Mouse (Mus musculus) adrenal gland, adult 2 months (tissue): ENCODE measurements around the gene Tapt1. TPM values are rescaled to one million over a fixed set of nuclear protein-coding genes. Genes with fewer than 3 reads are reported as not detected.

Experiments used
- DNase-seq: peaks from one replicate; pipeline ENCODE4 v3.0.0; 2021
- long read RNA-seq: library from polyadenylated mRNA; stranded (forward); transcript quantifications from one replicate; pipeline ENCODE4 v2.0.0, GENCODE M21; 2021
- polyA plus RNA-seq: library from polyadenylated mRNA; depleted of rRNA; stranded (reverse); fragments of >200 nt; gene quantifications from 2 replicates; pipeline ENCODE4 v1.2.3, GENCODE M21; 2012; rRNA removed
- total RNA-seq, 2 experiments: library from RNA; stranded (reverse); gene quantifications; 2 replicates each; pipeline ENCODE4 v1.2.3; 2021

Gene Tapt1
- total RNA-seq (10 to 100 TPM; 46.3 to 64.1 TPM), polyA plus RNA-seq (16.9 and 22.6 TPM in 2 replicates)
- long read RNA-seq, transcript Tapt1-201 (14 exons, 3,513 nt): major isoform, 38 of 47 reads
- long read RNA-seq, partial matches to known transcripts: 2 of 47 reads
- long read RNA-seq, other reads (novel, unspliced or antisense): 5 of 47 reads

- peak; percentile 95 for DNase-seq
Measured at GRCm38 (mm10) chr5:44226521-44227461, at the start of gene Tapt1. Gene Tapt1, minus strand, starts transcription at chr5:44226626.

DNA sequence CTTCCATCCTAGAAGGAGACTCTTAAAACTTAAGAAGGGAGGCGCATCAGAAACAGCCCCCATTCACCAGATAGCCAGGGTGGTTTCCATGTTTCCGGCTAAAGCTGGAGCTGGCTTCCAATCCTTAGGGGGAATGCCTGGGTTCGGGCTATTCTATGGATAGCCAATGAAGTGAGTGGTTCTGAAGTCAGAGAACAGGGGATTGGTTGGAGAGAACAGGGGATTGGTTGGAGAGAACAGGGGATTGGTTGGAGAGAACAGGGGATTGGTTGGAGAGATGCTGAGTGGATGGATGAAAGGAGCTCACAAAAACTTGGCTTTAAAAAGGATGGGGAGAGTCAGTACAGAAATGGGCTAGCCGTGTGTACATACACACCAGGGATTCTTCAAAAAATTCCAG lies 45.1 kb upstream of the Tapt1 start:
- no peak for DNase-seq

- DNase-seq: peak; percentile 41
Measured at GRCm38 (mm10) chr5:44268524-44268923, 42.1 kb upstream of the Tapt1 start.

DNA sequence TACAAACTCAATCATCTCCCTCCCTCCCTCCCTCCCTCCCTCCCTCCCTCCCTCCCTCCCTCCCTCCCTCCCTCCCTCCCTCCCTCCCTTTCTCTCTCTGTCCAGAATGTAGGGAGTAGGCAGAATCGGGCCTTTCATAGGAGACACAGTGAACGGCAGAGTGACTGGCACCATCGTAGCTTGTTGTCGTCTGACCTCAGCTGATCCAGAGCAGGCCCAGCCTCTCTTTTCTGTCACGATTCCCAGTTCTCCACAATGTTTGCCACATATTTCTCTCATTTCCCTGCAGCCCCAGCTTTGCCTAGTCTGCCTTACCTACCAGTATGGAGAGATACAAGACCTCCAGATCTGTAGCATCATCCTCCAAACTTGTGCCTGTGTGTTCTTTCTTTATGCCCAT lies 35.3 kb upstream of the Tapt1 start:
- DNase-seq: no peak

DNA sequence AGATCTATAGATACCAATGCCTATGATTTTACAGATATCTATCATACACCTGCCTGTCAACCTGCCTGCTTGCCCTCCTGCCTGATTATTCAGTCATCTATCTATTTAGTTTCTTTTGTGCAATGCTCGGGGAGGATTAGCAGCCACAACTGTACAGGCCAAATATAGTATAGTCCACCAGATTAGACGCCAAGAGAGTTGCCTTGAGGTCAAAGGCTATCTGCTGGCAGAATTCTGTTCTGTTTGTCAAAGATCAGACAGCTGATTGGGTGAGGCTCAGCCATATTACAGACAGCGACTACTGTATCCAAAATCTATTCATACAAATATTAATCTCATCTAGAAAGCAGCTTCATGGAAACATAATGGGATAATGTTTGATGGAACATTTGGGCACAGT lies 34.7 kb upstream of the Tapt1 start:
- no peak for DNase-seq

GRCm38 (mm10) chr5:44259678-44260077 lies 33.3 kb upstream of the Tapt1 start:
- DNase-seq: no peak

DNA sequence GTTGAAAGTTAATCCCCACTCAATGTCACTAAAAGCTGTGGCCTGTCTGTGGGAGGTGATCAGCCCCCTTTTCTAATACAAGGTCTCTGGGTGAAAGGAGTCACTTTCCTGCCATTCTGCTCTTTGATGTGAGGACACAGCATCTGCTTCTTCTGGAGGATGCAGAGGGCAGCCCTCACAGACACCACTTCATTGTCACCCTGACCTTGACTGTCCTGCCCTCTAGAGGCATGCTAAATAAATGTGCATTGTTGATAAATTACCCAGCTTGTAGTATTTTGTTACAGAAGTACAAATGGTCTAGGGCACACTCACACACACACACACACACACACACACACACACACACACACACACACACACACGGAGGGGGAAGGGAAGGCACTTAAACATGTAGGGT lies 31.7 kb upstream of the Tapt1 start:
- no peak for DNase-seq

- DNase-seq: no peak
Measured at GRCm38 (mm10) chr5:44257401-44257800, 31.0 kb upstream of the Tapt1 start.

- no peak for DNase-seq
Measured at GRCm38 (mm10) chr5:44256512-44256911, 30.1 kb upstream of the Tapt1 start.

GRCm38 (mm10) chr5:44255756-44256398 lies 29.5 kb upstream of the Tapt1 start:
- DNase-seq: no peak

GRCm38 (mm10) chr5:44253449-44253848 lies 27.0 kb upstream of the Tapt1 start:
- no peak for DNase-seq

GRCm38 (mm10) chr5:44252395-44252794 lies 26.0 kb upstream of the Tapt1 start:
- DNase-seq: no peak

DNA sequence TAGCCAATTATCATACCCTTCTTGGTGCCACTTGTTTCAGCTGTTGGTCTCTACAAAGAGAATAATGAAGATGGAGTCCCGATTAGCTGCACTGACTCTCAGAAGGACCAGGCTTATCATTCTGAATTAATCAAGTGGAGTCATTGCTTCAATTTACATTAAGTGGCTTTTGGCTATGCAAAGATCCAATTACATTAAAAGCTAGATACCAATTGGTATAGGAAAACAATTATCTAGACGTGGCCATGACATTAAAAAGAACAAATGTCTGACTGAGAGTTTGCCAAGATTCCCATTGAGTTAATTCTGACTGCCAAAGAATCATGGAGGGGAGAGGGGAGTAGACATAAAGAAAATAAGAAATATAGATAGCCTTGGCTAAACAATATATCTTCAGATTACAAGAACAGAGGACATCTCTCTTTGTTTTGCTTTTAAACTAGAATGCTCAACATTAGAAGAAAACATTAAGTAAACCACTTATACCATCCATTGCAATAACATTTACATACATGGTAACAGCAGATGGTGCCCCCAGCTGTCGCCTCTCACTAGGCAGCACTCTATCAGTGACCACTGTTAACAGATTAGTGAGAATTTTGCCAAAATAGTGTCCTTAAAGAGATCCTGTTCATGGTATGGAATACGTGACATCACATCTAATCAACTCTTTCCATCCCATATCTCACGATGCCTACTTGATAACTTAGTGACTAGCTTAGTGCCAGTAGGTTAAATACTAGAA lies 24.0 kb upstream of the Tapt1 start:
- DNase-seq: no peak

GRCm38 (mm10) chr5:44249363-44249762 lies 22.9 kb upstream of the Tapt1 start:
- no peak for DNase-seq

DNA sequence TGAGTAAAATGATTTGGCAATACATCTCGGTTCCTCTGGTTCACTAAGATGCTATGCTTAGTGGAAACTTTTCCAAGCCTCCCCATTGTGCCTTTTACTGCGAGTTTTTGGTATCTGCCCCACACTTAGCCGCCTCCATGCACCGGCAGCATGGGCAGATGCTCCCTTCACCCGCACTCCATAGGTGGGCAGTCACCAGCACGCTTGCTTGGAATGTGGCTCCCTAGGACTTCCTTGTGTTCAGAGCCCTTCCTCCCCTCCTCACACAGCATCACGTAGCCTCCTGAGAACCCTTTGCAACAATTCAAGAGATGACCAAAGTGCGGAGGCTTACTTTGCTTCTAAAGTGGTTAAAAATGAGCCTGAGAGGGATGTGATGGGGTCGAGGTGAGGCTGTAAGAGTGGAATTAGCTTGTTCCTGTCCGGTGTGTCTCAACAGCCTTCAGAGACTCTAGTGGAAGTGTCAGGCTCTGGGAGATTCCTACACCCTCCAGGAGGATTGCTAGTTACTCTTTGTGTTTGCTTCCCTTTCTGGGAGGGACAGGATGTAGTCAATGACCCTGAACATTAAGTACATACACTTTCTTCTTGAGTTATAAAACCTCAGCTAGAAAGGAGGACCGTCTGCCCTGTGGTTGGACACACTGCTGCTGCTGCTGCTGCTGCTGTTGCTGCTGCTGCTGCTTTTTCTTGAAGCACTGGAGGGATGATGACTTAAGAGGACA lies 20.2 kb upstream of the Tapt1 start:
- no peak for DNase-seq

DNA sequence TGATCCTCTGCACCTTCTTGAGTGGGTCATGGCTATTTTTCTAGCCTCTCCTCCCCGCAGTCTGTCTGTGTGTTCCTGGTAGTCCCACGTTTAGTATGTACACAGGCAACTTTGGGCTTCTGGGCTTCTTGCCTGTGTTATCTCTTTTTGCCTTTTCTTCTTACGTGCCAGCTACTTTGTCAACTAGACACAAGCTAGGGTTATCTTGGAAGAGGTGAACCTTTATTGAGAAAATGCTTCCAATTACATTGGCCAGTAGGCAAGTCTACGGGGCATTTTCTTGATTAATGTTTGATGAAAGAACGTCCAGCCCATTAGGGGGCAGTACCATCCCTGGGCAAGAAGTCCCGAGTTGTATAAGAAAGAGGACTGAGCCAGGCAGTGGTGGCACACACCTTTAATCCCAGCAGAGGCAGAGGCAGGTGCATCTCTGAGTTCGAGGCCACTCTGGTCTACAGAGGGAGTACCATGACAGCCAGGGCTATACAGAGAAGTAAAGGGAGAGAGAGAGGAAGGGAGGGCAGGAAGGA lies 18.5 kb upstream of the Tapt1 start:
- DNase-seq: no peak

GRCm38 (mm10) chr5:44242828-44243227 lies 16.4 kb upstream of the Tapt1 start:
- no peak for DNase-seq

- no peak for DNase-seq
Measured at GRCm38 (mm10) chr5:44241726-44242125, 15.3 kb upstream of the Tapt1 start.

GRCm38 (mm10) chr5:44239187-44240136 lies 13.0 kb upstream of the Tapt1 start:
- peak; percentile 33 for DNase-seq

- no peak for DNase-seq
Measured at GRCm38 (mm10) chr5:44238201-44238600, 11.8 kb upstream of the Tapt1 start.
